Mouse (Mus musculus): ENCODE results near the gene Cir1.

Cir1 gene

GRCm38 (mm10) chr2:73272351-73273248 is 39.9 kb downstream of the Cir1 start:
- no peak for DNase-seq (ENCODE audit: low read depth, low spot score)

GRCm38 (mm10) chr2:73271459-73272161 is 40.9 kb downstream of the Cir1 start, which contains the start of gene Sp9:
Gene Sp9 (plus strand): TSS chr2:73271925.
- DNase-seq (ENCODE audit: low read depth, low spot score), result no peak

GRCm38 (mm10) chr2:73270593-73271458 is 41.7 kb downstream of the Cir1 start:
- no peak for DNase-seq (ENCODE audit: low read depth, low spot score)

GRCm38 (mm10) chr2:73270071-73270592 is 42.4 kb downstream of the Cir1 start:
- no peak for DNase-seq (ENCODE audit: low read depth, low spot score)

GRCm38 (mm10) chr2:73269666-73270065 is 42.8 kb downstream of the Cir1 start:
- no peak for DNase-seq (ENCODE audit: low read depth, low spot score)

GRCm38 (mm10) chr2:73268836-73269395 is 43.6 kb downstream of the Cir1 start:
- no peak for DNase-seq (ENCODE audit: low read depth, low spot score)

GRCm38 (mm10) chr2:73268281-73268680 is 44.2 kb downstream of the Cir1 start:
- DNase-seq (ENCODE audit: low read depth, low spot score), result no peak

- DNase-seq (ENCODE audit: low read depth, low spot score), result no peak
Measured at GRCm38 (mm10) chr2:73267818-73268217, 44.7 kb downstream of the Cir1 start.

- no peak for DNase-seq (ENCODE audit: low read depth, low spot score)
Measured at GRCm38 (mm10) chr2:73267231-73267630, 45.3 kb downstream of the Cir1 start.

GRCm38 (mm10) chr2:73266623-73267022 is 45.9 kb downstream of the Cir1 start:
- DNase-seq (ENCODE audit: low read depth, low spot score), result no peak

- DNase-seq (ENCODE audit: low read depth, low spot score), result no peak
Measured at GRCm38 (mm10) chr2:73266011-73266410, 46.5 kb downstream of the Cir1 start.

- no peak for DNase-seq (ENCODE audit: low read depth, low spot score)
Measured at GRCm38 (mm10) chr2:73264611-73265195, 47.8 kb downstream of the Cir1 start.

GRCm38 (mm10) chr2:73263794-73264610 is 48.5 kb downstream of the Cir1 start:
- no peak for DNase-seq (ENCODE audit: low read depth, low spot score)

GRCm38 (mm10) chr2:73263172-73263765 is 49.2 kb downstream of the Cir1 start:
- DNase-seq (ENCODE audit: low read depth, low spot score), result no peak

- no peak for DNase-seq (ENCODE audit: low read depth, low spot score)
Measured at GRCm38 (mm10) chr2:73248701-73249100, 63.8 kb downstream of the Cir1 start.

- no peak for DNase-seq (ENCODE audit: low read depth, low spot score)
Measured at GRCm38 (mm10) chr2:73241299-73241698, 71.2 kb downstream of the Cir1 start.
